Mouse (Mus musculus) embryonic facial prominence, embryonic 11.5 days (tissue): ENCODE measurements around the gene Erc2. TPM values are rescaled to one million over a fixed set of nuclear protein-coding genes. Genes with fewer than 3 reads are reported as not detected.

ENCODE experiments used
- ATAC-seq: fragments of 200-750 bp; cut with Nextera tagmentation; replicated peaks from 2 replicates; pipeline ENCODE4 v1.8.0; 2017; ENCODE audit warnings: low read depth; ENCODE audit not compliant: insufficient number of reproducible peaks, low FRiP score, low TSS enrichment
- DNase-seq: peaks from one replicate; pipeline ENCODE4 v3.0.0-alpha.2; 2015; ENCODE audit warnings: low spot score
- H3K27ac ChIP-seq: fragments of 300-500 bp; sonication (generic); replicated peaks from 2 replicates; pipeline ENCODE4 v1.5.1; 2014; ENCODE audit warnings: mild to moderate bottlenecking, low read depth, low read length, control low read depth
- H3K27me3 ChIP-seq: fragments of 300-500 bp; sonication (generic); 2 replicates; pipeline ENCODE4 v1.6.1; 2014; ENCODE audit warnings: mild to moderate bottlenecking, low read length, moderate library complexity, mixed read lengths; ENCODE audit not compliant: control insufficient read depth, insufficient read depth
- H3K36me3 ChIP-seq: fragments of 300-500 bp; sonication (generic); replicated peaks from 2 replicates; pipeline ENCODE4 v1.6.1; 2014; ENCODE audit warnings: low read depth, mild to moderate bottlenecking, low read length, moderate library complexity, mixed read lengths; ENCODE audit not compliant: control insufficient read depth, insufficient read depth
- H3K4me1 ChIP-seq: fragments of 300-500 bp; sonication (generic); 2 replicates; pipeline ENCODE4 v1.6.1; 2014; ENCODE audit warnings: low read length, mixed read lengths; ENCODE audit not compliant: control insufficient read depth, insufficient read depth
- H3K4me2 ChIP-seq: fragments of 300-500 bp; sonication (generic); 2 replicates; pipeline ENCODE4 v1.6.1; 2014; ENCODE audit warnings: low read depth, mild to moderate bottlenecking, control low read depth, low read length, moderate library complexity
- H3K4me3 ChIP-seq: fragments of 300-500 bp; sonication (generic); 2 replicates; pipeline ENCODE4 v1.5.1; 2014; ENCODE audit warnings: low read depth, low read length, control low read depth
- H3K9ac ChIP-seq: fragments of 300-500 bp; sonication (generic); replicated peaks from 2 replicates; pipeline ENCODE4 v1.6.1; 2014; ENCODE audit warnings: mild to moderate bottlenecking, control low read depth, low read length
- H3K9me3 ChIP-seq: fragments of 300-500 bp; sonication (generic); replicated peaks from 2 replicates; pipeline ENCODE4 v1.6.1; 2016; ENCODE audit warnings: mild to moderate bottlenecking, low read length, inconsistent platforms, mixed read lengths; ENCODE audit not compliant: control insufficient read depth
- WGBS: fragments of 180-500 bp; shearing (Covaris S2); extraction: QIAGEN DNeasy Blood & Tissue Kit; methylation state at CpG from one replicate; pipeline ENCODE4 v1.1.7; 2014; 5-methylcytosine and 5-hydroxymethylcytosine counted together
- polyA plus RNA-seq: library from polyadenylated mRNA; unstranded; fragments of >200 nt; fragmentation: Nextera tagmentation; extraction: Ambion mirVana; gene quantifications from 2 replicates; pipeline ENCODE4 v1.2.1, GENCODE M21; 2014

Gene Erc2
- polyA plus RNA-seq, 1 experiment from 2014 or later, result 5.2 TPM

DNA sequence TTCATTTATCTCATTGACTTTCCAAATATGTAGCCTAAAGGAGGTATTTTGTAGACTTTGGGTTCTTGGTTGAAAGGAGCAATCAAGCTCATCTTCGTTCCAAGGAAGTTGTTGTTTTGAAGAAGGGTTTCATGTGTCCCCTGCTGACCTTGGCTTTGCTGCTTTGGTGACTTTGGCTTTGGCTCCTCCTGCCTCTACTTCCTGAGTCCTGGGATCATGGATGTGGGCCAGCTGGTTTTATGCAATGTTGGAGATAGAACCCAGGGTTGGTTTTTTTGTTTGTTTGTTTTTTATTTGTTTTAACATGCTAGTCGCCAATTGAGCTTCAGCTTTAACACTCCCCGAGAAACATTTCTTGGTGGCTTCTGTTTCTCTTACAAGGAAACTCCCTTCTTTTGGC, 4.9 kb upstream of the Erc2 start:
- H3K4me2 ChIP-seq, result no peak overlapping the region
- WGBS, result 77% methylated on average over 3 of the region's 3 CpGs
- H3K27ac ChIP-seq, result no peak overlapping the region
- no peak for DNase-seq
- no peak overlapping the region for H3K9ac ChIP-seq
- H3K27me3 ChIP-seq, result no peaks in the 10 kb centered on the region
- no peaks in the 10 kb centered on the region for H3K36me3 ChIP-seq
- no peak overlapping the region for H3K4me3 ChIP-seq
- H3K9me3 ChIP-seq, result no peaks in the 10 kb centered on the region
- ATAC-seq, result no peak
- H3K4me1 ChIP-seq, result no peaks in the 10 kb centered on the region

DNA sequence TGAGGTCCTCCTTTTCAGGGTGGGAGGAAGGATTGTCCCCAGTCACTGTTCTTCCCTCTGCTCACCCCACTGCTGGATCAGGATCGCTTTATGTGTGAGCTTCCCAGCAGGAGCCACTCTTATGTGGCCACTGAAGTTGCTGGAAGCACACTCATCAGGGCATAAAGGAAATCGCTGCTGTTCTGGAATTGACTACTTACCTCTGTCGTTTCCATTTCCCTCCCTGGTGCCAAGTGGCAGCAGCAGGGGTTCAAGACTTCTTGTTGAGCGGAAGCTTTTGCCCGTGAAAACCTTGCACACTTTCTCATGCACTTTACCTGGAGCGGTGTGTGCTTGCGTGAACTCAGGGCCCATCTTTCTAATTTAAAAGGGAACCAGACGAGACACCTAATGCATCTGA, 652 bp upstream of the Erc2 start:
- Histone ChIP-seq H3K9me3 (no peaks in the 10 kb centered on the region), H3K27ac (no peak overlapping the region), H3K27me3 (peaks cover 2% of the 10 kb centered on the region; the same call in 1 of the 2 replicates), H3K36me3 (no peaks in the 10 kb centered on the region), H3K4me2 (no peak overlapping the region), H3K4me1 (no peaks in the 10 kb centered on the region), H3K9ac (no peak overlapping the region), H3K4me3 (no peak overlapping the region)
- DNase-seq (no peak), ATAC-seq (no peak)
- WGBS, result 43% methylated on average over 8 of the region's 8 CpGs

DNA sequence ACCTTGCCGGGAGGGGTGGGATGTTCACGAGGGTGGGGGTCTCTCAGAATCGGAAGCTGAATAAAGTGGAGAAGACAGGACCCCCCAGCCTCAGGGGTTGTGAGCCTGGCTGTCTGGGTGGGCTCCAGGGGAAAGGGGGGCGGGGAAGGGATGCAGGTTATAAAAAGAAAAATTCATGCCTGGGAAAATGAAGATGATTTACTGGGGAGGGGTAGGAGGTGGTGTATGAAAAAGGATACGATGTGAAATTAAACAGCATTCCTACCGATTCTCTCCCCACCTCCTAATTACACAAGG, 643 bp downstream of the Erc2 start:
- peak overlapping the region; percentile 78 for H3K9ac ChIP-seq
- no peak for DNase-seq
- H3K4me1 ChIP-seq, result no peaks in the 10 kb centered on the region
- WGBS, result 0% methylated on average over 5 of the region's 6 CpGs
- H3K27me3 ChIP-seq, result peaks cover 2% of the 10 kb centered on the region; the same call in 1 of the 2 replicates
- no peaks in the 10 kb centered on the region for H3K36me3 ChIP-seq
- peak overlapping the region; percentile 84 for H3K4me2 ChIP-seq
- no peak for ATAC-seq
- H3K27ac ChIP-seq, result no peak overlapping the region
- no peaks in the 10 kb centered on the region for H3K9me3 ChIP-seq
- H3K4me3 ChIP-seq, result peak overlapping the region; percentile 68

DNA sequence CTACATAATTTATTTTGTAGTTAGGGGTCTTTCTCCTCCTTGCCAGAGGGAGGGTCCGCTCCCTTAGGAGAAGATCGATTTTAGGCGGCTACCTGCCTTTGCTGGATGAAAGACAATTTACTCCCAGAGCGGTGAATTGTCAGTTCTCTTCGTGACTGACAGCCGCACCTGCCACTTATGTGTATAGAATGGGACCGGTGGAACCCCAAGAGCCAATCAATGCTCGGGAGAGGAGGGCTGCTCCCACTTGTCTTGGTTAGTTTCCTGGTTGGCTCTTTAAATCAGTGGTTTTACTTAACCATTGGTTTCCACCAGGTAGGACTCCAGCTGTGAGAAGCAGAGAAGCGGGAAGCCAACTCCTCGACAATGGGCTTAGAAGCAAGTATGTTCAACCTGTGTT, 1.1 kb downstream of the Erc2 start:
- Histone ChIP-seq H3K9me3 (no peaks in the 10 kb centered on the region), H3K27ac (no peak overlapping the region), H3K27me3 (peaks cover 2% of the 10 kb centered on the region; the same call in 1 of the 2 replicates), H3K9ac (no peak overlapping the region), H3K4me2 (peak overlapping the region; percentile 22), H3K4me1 (no peaks in the 10 kb centered on the region), H3K4me3 (peak overlapping the region; percentile 68), H3K36me3 (no peaks in the 10 kb centered on the region)
- DNase-seq (peak; percentile 61), ATAC-seq (no peak)
- 5% methylated on average over 10 of the region's 10 CpGs for WGBS

DNA sequence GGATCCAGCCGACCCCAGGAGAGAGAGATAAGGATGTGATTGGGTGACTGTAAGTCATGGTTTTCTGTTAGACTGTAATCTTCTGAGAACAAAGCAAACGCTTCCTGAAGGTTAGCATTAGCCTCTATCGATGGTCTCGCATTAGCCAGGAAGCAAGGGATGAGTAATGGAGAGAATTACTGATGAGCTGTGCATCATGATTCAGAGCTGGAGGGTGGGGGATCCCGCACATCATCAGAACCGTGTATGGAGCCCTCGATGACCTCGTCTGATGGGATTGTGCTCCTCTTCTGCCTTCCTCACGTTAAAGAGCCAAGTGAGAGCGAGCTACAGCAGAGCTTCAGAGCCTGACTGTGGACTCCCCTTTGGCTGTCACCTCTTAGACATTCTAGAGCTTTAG, 6.5 kb downstream of the Erc2 start:
- H3K4me3 ChIP-seq, result no peak overlapping the region
- WGBS, result 84% methylated on average over 10 of the region's 10 CpGs
- DNase-seq (no peak), ATAC-seq (no peak)
- H3K9me3 ChIP-seq, result no peaks in the 10 kb centered on the region
- H3K27me3 ChIP-seq, result no peaks in the 10 kb centered on the region
- no peak overlapping the region for H3K4me2 ChIP-seq
- H3K4me1 ChIP-seq, result no peaks in the 10 kb centered on the region
- no peaks in the 10 kb centered on the region for H3K36me3 ChIP-seq
- H3K9ac ChIP-seq, result no peak overlapping the region
- H3K27ac ChIP-seq, result no peak overlapping the region

DNA sequence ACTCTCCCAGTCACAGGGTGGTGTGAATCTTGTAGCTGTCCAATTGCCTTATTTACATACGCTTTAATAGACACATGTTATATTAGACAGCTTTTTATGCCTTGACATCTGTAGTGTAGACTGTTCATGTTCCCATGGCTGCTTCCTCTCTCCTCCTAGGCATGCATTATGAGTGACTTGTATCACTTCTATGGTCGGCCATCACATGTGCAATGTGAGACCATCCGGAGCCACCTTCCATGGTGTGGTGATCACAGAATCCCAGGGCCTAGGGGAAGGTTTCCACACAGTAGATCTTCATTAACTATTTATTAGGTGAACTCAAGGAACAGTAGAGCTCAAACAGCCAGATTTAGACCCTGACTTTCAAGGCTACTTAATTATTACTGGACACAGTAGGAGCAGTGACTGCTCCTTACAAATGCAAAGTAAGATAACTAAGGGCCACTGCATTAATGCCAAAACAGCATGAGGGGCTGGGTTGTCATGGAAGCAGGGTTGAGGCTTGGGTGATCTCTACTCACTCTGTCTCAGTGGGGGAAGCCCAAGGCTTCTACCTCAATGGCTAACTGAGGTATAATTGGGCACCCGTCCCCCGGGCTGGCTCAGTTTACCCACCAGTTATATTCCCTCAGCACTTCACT, 7.3 kb downstream of the Erc2 start:
- WGBS, result 72% methylated on average over 5 of the region's 5 CpGs
- no peak for ATAC-seq
- Histone ChIP-seq H3K4me1 (no peaks in the 10 kb centered on the region), H3K27ac (no peak overlapping the region), H3K9ac (no peak overlapping the region), H3K27me3 (no peaks in the 10 kb centered on the region), H3K4me3 (no peak overlapping the region), H3K9me3 (no peaks in the 10 kb centered on the region), H3K36me3 (no peaks in the 10 kb centered on the region), H3K4me2 (no peak overlapping the region)
- DNase-seq, result no peak

DNA sequence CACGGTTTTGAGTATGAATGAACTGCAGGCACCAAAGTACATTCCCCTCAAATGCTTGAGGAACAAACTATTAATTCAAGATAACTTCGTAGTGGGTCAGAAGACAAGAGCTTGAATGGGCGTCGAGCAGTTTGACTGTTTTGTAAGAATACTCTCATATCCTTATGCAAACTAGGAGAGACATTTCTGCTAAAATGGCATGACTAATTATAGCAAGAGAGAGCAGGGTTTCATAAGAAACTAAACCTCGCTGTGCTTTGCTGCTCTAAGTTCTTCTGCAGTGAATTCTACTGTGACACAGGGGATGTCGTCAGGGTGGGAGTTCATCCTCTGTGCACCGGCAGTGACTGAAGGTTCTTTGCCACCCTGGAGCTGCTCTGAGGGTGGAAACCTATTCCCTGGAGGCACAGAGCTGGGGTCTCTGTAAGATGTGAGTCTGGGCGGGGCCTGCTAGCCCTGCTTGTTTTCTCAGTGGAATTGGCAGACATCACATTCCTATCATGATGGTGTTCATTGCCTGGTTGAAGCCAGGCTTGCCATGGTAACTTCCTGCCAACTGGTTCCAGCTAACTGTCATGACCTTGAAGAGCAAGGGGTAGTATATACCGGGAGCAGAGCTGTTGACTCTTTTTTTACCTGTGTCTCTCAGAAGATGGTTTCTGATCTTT, 8.9 kb downstream of the Erc2 start:
- Histone ChIP-seq H3K9ac (no peak overlapping the region), H3K9me3 (no peaks in the 10 kb centered on the region), H3K36me3 (no peaks in the 10 kb centered on the region), H3K27ac (no peak overlapping the region), H3K4me3 (no peak overlapping the region), H3K27me3 (no peaks in the 10 kb centered on the region), H3K4me2 (no peak overlapping the region), H3K4me1 (no peaks in the 10 kb centered on the region)
- 73% methylated on average over 9 of the region's 9 CpGs for WGBS
- no peak for ATAC-seq
- DNase-seq, result no peak

DNA sequence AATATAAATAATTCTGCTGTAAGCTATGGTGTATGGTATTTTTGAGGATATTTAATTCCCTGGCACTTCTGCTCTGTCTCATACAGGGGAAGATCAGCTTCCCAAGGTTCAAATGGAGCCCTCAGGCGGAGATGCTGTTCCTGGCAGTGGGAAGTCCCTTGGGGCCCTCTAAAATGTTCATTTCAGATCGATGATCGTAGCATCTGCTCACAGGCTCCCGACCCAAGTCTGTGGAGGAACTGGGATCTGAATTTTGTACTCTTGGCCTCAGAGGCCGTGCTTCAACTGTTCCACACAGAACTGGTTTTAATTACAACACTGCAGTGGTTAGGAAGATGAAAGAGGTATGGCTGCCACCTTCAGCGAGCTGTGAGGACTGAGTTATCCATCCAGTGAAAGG, 12.5 kb downstream of the Erc2 start:
- Histone ChIP-seq H3K27ac (no peak overlapping the region), H3K9ac (no peak overlapping the region), H3K4me1 (no peaks in the 10 kb centered on the region), H3K4me2 (no peak overlapping the region), H3K36me3 (no peaks in the 10 kb centered on the region), H3K4me3 (no peak overlapping the region), H3K27me3 (no peaks in the 10 kb centered on the region), H3K9me3 (no peaks in the 10 kb centered on the region)
- WGBS, result 59% methylated on average over 6 of the region's 6 CpGs
- ATAC-seq, result no peak
- DNase-seq, result no peak
